Mouse (Mus musculus) embryonic facial prominence, embryonic 15.5 days (tissue): ENCODE results near the gene App. TPM values are rescaled to one million over a fixed set of nuclear protein-coding genes. Genes with fewer than 3 reads are reported as not detected.

ENCODE experiments used
- ATAC-seq: fragments of 200-750 bp; cut with Nextera tagmentation; 2 replicates; pipeline ENCODE4 v1.8.0; 2017; ENCODE audit warnings: low read depth, moderate TSS enrichment; ENCODE audit not compliant: insufficient number of reproducible peaks, low FRiP score, low TSS enrichment
- H3K27ac ChIP-seq: fragments of 300-500 bp; sonication (generic); replicated peaks from 2 replicates; pipeline ENCODE4 v1.5.1; 2015; ENCODE audit warnings: mild to moderate bottlenecking, inconsistent platforms
- H3K27me3 ChIP-seq: fragments of 300-500 bp; sonication (generic); 2 replicates; pipeline ENCODE4 v1.6.1; 2015; ENCODE audit warnings: inconsistent platforms
- H3K36me3 ChIP-seq: fragments of 300-500 bp; sonication (generic); 2 replicates; pipeline ENCODE4 v1.6.1; 2015; ENCODE audit warnings: mild to moderate bottlenecking, inconsistent platforms
- H3K4me1 ChIP-seq: fragments of 300-500 bp; sonication (generic); 2 replicates; pipeline ENCODE4 v1.6.1; 2015; ENCODE audit warnings: inconsistent platforms
- H3K4me2 ChIP-seq: fragments of 300-500 bp; sonication (generic); replicated peaks from 2 replicates; pipeline ENCODE4 v1.6.1; 2015; ENCODE audit warnings: mild to moderate bottlenecking, inconsistent platforms
- H3K4me3 ChIP-seq: fragments of 300-500 bp; sonication (generic); replicated peaks from 2 replicates; pipeline ENCODE4 v1.5.1; 2015; ENCODE audit warnings: mild to moderate bottlenecking, inconsistent platforms
- H3K9ac ChIP-seq: fragments of 300-500 bp; sonication (generic); 2 replicates; pipeline ENCODE4 v1.6.1; 2015; ENCODE audit warnings: inconsistent platforms
- H3K9me3 ChIP-seq: fragments of 300-500 bp; sonication (generic); replicated peaks from 2 replicates; pipeline ENCODE4 v1.6.1; 2016; ENCODE audit warnings: inconsistent platforms
- WGBS: fragments of 180-500 bp; shearing (Covaris S2); methylation state at CpG from one replicate; pipeline ENCODE4 v1.1.7; 2015; 5-methylcytosine and 5-hydroxymethylcytosine counted together
- polyA plus RNA-seq: library from polyadenylated mRNA; unstranded; fragments of >200 nt; fragmentation: Nextera tagmentation; extraction: Ambion mirVana; gene quantifications from 2 replicates; pipeline ENCODE4 v1.2.1, GENCODE M21; 2015

App gene
- polyA plus RNA-seq, 1 experiment from 2014 or later: 261 TPM

- Histone ChIP-seq H3K9ac (no peak overlapping the region), H3K4me3 (0 out of 2 replicates have a peak overlapping the region, but pooled peaks have one; percentile 2), H3K36me3 (no peaks in the 10 kb centered on the region), H3K4me2 (peak overlapping the region; percentile 27; the same call in 1 of the 2 replicates), H3K9me3 (no peaks in the 10 kb centered on the region), H3K27ac (peak overlapping the region; percentile 89), H3K27me3 (no peaks in the 10 kb centered on the region), H3K4me1 (peaks cover 39% of the 10 kb centered on the region)
- peak; percentile 68; the same call in 1 of the 2 replicates for ATAC-seq
- 20% methylated on average over 5 of the region's 5 CpGs for WGBS
Measured at GRCm38 (mm10) chr16:85133468-85133881, 40.1 kb downstream of the App start.

DNA sequence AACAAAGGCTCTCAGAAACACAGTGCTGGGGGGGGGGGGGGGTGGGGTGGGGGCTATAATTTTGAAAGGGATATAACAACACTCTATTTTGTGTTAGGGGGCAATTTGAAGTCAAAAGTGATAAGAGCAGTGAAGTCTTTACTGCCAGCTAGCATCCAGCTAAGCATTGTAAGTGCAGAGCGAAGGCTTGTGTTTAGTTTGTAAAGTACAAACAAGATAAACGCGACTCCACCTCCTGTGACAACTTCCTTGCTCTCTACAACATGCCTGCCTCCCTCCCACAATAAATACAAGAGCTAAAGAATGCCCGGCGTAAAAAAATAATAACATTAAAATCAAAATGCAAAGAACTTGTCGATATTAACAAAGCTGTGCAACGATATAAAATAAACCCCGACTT is 40.5 kb downstream of the App start:
- ATAC-seq: no peak
- no peaks in the 10 kb centered on the region for H3K36me3 ChIP-seq
- peak overlapping the region; percentile 89 for H3K27ac ChIP-seq
- H3K9ac ChIP-seq: no peak overlapping the region
- WGBS: 68% methylated on average over 8 of the region's 8 CpGs
- H3K9me3 ChIP-seq: no peaks in the 10 kb centered on the region
- H3K4me1 ChIP-seq: peaks cover 42% of the 10 kb centered on the region
- H3K4me2 ChIP-seq: peak overlapping the region; percentile 27; the same call in 1 of the 2 replicates
- no peak overlapping the region for H3K4me3 ChIP-seq
- no peaks in the 10 kb centered on the region for H3K27me3 ChIP-seq

GRCm38 (mm10) chr16:85132182-85132581 is 41.4 kb downstream of the App start:
- 75% methylated on average over 5 of the region's 5 CpGs for WGBS
- Histone ChIP-seq H3K27ac (no peak overlapping the region), H3K4me1 (peaks cover 51% of the 10 kb centered on the region)

GRCm38 (mm10) chr16:85130861-85131556 is 42.6 kb downstream of the App start:
- H3K4me3 ChIP-seq: no peak overlapping the region
- H3K4me2 ChIP-seq: no peak overlapping the region
- H3K27me3 ChIP-seq: no peaks in the 10 kb centered on the region
- no peak overlapping the region for H3K27ac ChIP-seq
- H3K9ac ChIP-seq: no peak overlapping the region
- H3K36me3 ChIP-seq: no peaks in the 10 kb centered on the region
- no peaks in the 10 kb centered on the region for H3K9me3 ChIP-seq
- peaks cover 52% of the 10 kb centered on the region for H3K4me1 ChIP-seq
- ATAC-seq: no peak
- WGBS: 84% methylated on average over 7 of the region's 7 CpGs

More at GRCm38 (mm10) chr16:85132182-85132581, 41.4 kb downstream of the App start:
- Histone ChIP-seq H3K4me2 (no peak overlapping the region), H3K9me3 (no peaks in the 10 kb centered on the region), H3K9ac (no peak overlapping the region), H3K36me3 (no peaks in the 10 kb centered on the region), H3K4me3 (no peak overlapping the region), H3K27me3 (no peaks in the 10 kb centered on the region)
- no peak for ATAC-seq

DNA sequence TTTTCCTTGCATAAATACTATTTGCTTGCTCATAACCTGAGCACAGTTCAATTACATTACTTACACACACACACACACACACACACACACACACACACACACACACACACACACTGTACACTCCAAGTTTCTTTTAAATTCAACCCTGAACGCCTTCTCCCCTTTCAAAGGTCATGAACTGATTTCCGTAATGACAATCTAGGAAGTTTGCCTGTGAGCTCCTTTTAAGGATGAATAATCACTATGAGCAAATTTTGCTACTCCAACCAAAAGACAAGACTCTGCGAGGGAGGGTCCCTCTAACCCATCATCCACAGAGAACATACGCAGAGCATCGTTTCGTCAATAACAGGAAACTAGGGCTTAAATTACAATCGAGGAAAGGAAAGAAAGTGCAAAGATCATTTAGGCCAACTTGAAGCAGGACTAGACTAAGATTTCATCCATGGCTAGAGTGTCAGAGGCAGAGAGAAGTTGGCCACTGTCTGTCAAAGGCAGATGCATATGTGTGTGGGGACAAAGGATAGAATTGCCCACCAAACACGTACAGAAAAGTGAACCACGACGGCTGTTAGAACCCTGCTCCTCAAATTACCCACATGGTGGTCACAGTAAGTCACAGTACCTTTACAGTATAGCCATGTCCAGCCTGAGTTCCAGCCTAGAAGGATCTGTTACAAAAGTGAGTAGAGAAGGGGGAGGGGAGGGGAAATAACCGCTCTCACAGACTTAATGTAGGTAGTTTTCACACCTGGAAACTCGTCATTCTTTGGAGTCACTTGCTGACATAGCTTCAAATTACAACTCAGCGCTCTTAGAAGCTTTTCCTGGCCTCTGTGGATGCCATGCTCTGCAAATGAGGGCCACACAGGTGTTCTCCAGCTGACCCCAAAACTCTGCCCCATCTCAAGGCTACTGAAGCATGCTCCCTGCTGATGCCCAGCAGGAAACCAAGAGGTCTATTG is 44.6 kb downstream of the App start:
- peaks cover 45% of the 10 kb centered on the region for H3K4me1 ChIP-seq

DNA sequence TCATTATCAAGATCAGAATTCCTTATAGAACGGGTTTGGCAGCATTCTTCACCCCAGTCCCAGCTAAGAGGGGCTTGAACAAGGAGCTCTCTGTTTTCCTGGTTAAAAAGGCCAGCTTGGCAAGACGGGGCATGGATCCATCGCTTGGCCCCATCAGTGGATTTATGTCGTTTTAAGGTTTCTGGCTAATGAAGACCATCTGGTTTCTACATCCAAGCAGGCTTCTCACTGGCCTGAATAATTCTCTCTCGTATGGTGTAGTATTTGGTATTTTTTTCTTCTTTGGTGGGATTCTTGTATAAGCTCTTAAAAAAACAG is 45.3 kb downstream of the App start:
- Histone ChIP-seq H3K4me1 (peaks cover 38% of the 10 kb centered on the region), H3K36me3 (no peaks in the 10 kb centered on the region), H3K9me3 (no peaks in the 10 kb centered on the region), H3K27me3 (no peaks in the 10 kb centered on the region), H3K27ac (peak overlapping the region; percentile 86), H3K9ac (no peak overlapping the region), H3K4me3 (no peak overlapping the region), H3K4me2 (peak overlapping the region; percentile 2; the same call in 1 of the 2 replicates)
- ATAC-seq: peak; percentile 53
- WGBS: 5% methylated on average over 5 of the region's 5 CpGs

More for the DNA sequence above, 44.6 kb downstream of the App start:
- Histone ChIP-seq H3K9ac (no peak overlapping the region), H3K27me3 (no peaks in the 10 kb centered on the region), H3K36me3 (no peaks in the 10 kb centered on the region), H3K27ac (peak overlapping the region; percentile 86), H3K4me3 (no peak overlapping the region), H3K4me2 (no peak overlapping the region), H3K9me3 (no peaks in the 10 kb centered on the region)
- no peak for ATAC-seq
- 14% methylated on average over 13 of the region's 13 CpGs for WGBS

DNA sequence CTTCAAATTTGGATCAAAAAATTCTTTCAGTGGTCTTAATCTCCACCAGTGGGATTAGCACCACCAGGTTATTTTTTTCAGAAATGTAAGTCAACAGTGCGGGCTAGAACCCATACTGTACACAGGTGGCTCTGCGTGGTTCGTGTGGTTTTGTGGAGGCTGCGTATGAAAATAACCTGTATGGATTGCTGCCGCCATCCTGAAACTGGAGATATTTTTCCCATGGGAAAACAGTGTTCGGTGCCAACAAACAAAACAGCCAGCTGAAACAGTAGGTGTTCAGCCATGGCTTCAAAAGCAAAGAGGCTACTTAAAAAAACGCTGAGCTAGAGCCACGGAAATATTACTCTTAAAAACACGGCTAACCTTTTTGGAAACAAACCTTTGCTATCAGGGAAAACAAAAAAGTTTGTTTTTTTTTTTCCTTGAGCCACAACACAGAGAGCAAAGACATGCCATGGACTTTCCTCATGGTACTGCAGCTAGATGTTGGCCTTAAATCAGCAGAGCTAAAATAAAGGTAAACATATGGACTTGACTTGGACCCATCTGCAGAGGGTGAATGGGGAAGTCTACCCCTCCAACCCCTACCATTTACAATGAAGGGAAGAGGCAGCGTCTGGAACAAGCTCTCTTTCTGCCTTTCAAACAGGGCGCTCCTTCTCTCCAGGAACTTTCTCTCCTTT is 45.8 kb downstream of the App start:
- Histone ChIP-seq H3K27me3 (no peaks in the 10 kb centered on the region), H3K4me3 (no peak overlapping the region), H3K9ac (no peak overlapping the region), H3K27ac (peak overlapping the region; percentile 86), H3K9me3 (no peaks in the 10 kb centered on the region), H3K36me3 (no peaks in the 10 kb centered on the region), H3K4me2 (peak overlapping the region; percentile 2; the same call in 1 of the 2 replicates), H3K4me1 (peaks cover 33% of the 10 kb centered on the region)
- peak; percentile 56 for ATAC-seq
- WGBS: 47% methylated on average over 11 of the region's 11 CpGs

GRCm38 (mm10) chr16:85124649-85125048 is 48.9 kb downstream of the App start:
- no peak for ATAC-seq
- Histone ChIP-seq H3K9me3 (no peaks in the 10 kb centered on the region), H3K27me3 (no peaks in the 10 kb centered on the region), H3K27ac (no peak overlapping the region), H3K4me3 (no peak overlapping the region), H3K9ac (no peak overlapping the region), H3K4me1 (peaks cover 24% of the 10 kb centered on the region), H3K4me2 (no peak overlapping the region), H3K36me3 (no peaks in the 10 kb centered on the region; the same call in 1 of the 2 replicates)
- 86% methylated on average over 4 of the region's 4 CpGs for WGBS

- ATAC-seq: no peak
- H3K9ac ChIP-seq: no peak overlapping the region
- no peaks in the 10 kb centered on the region; the same call in 1 of the 2 replicates for H3K4me1 ChIP-seq
- H3K27me3 ChIP-seq: no peaks in the 10 kb centered on the region
- H3K4me3 ChIP-seq: no peak overlapping the region
- H3K27ac ChIP-seq: no peak overlapping the region
- H3K36me3 ChIP-seq: no peaks in the 10 kb centered on the region; the same call in 1 of the 2 replicates
- WGBS: 77% methylated on average over 5 of the region's 5 CpGs
- H3K4me2 ChIP-seq: no peak overlapping the region
- no peaks in the 10 kb centered on the region for H3K9me3 ChIP-seq
Measured at GRCm38 (mm10) chr16:85121983-85122382, 51.6 kb downstream of the App start.

- Histone ChIP-seq H3K9ac (no peak overlapping the region), H3K27me3 (no peaks in the 10 kb centered on the region), H3K4me3 (no peak overlapping the region), H3K36me3 (no peaks in the 10 kb centered on the region; the same call in 1 of the 2 replicates), H3K4me1 (no peaks in the 10 kb centered on the region), H3K27ac (no peak overlapping the region), H3K9me3 (no peaks in the 10 kb centered on the region), H3K4me2 (no peak overlapping the region)
- WGBS: 95% methylated on average over 6 of the region's 6 CpGs
- ATAC-seq: no peak
Measured at GRCm38 (mm10) chr16:85118916-85119315, 54.6 kb downstream of the App start.

- no peaks in the 10 kb centered on the region for H3K9me3 ChIP-seq
- WGBS: 61% methylated on average over 1 of the region's 1 CpGs
- H3K4me2 ChIP-seq: no peak overlapping the region
- ATAC-seq: no peak
- no peak overlapping the region for H3K9ac ChIP-seq
- H3K27ac ChIP-seq: no peak overlapping the region
- H3K4me3 ChIP-seq: no peak overlapping the region
- no peaks in the 10 kb centered on the region for H3K4me1 ChIP-seq
- no peaks in the 10 kb centered on the region for H3K27me3 ChIP-seq
- H3K36me3 ChIP-seq: no peaks in the 10 kb centered on the region; the same call in 1 of the 2 replicates
Measured at GRCm38 (mm10) chr16:85117541-85117940, 56.0 kb downstream of the App start.
